Mouse (Mus musculus): ENCODE measurements around the gene Spock2. TPM values are rescaled to one million over a fixed set of nuclear protein-coding genes. Genes with fewer than 3 reads are reported as not detected.
"Not testable (repeated sequence)": the region's sequence is repeated elsewhere in the genome, so short reads cannot be mapped to it uniquely, and the experiment has no call there.

Gene Spock2
- polyA plus RNA-seq, 1 experiment = 0.11 TPM

GRCm38 (mm10) chr10:60162973-60163255, 56.9 kb downstream of the Spock2 start:
- Histone ChIP-seq H3K4me3 (ENCODE audit: insufficient read depth, low read length) (no peak overlapping the region), H3K27ac (ENCODE audit: insufficient read depth, low read depth, low read length) (no peak overlapping the region), H3K4me1 (ENCODE audit: control insufficient read depth, insufficient read depth, low read length) (no peaks in the 10 kb centered on the region)
- TF ChIP-seq CTCF (IDR thresholded peaks at IDR 0.05; ENCODE audit: low read depth, low read length) = no peak
- TF ChIP-seq POLR2A (IDR thresholded peaks at IDR 0.05; ENCODE audit: borderline replicate concordance, low read depth, low read length) = no peak

- no peak overlapping the region for H3K27ac ChIP-seq (ENCODE audit: insufficient read depth, low read depth, low read length)
- TF ChIP-seq POLR2A (IDR thresholded peaks at IDR 0.05; ENCODE audit: borderline replicate concordance, low read depth, low read length) (no peak), CTCF (IDR thresholded peaks at IDR 0.05; ENCODE audit: low read depth, low read length) (no peak)
- H3K4me1 ChIP-seq (ENCODE audit: control insufficient read depth, insufficient read depth, low read length) = 0 out of 2 replicates have a peak, but pooled peaks cover 2% of the 10 kb centered on the region
- no peak overlapping the region for H3K4me3 ChIP-seq (ENCODE audit: insufficient read depth, low read length)
Measured at GRCm38 (mm10) chr10:60164869-60165268, 58.9 kb downstream of the Spock2 start.

- H3K27ac ChIP-seq (ENCODE audit: insufficient read depth, low read depth, low read length) = no peak overlapping the region
- H3K4me3 ChIP-seq (ENCODE audit: insufficient read depth, low read length) = no peak overlapping the region
- peaks cover 2% of the 10 kb centered on the region; the same call in 1 of the 2 replicates for H3K4me1 ChIP-seq (ENCODE audit: control insufficient read depth, insufficient read depth, low read length)
- no peak for TF ChIP-seq CTCF (IDR thresholded peaks at IDR 0.05; ENCODE audit: low read depth, low read length)
Measured at GRCm38 (mm10) chr10:60166068-60166467, 60.0 kb downstream of the Spock2 start.

GRCm38 (mm10) chr10:60168306-60168705, 62.3 kb downstream of the Spock2 start:
- TF ChIP-seq CTCF (IDR thresholded peaks at IDR 0.05; ENCODE audit: low read depth, low read length) = no peak
- TF ChIP-seq POLR2A (IDR thresholded peaks at IDR 0.05; ENCODE audit: borderline replicate concordance, low read depth, low read length) = no peak
- Histone ChIP-seq H3K4me3 (ENCODE audit: insufficient read depth, low read length) (no peak overlapping the region), H3K27ac (ENCODE audit: insufficient read depth, low read depth, low read length) (no peak overlapping the region), H3K4me1 (ENCODE audit: control insufficient read depth, insufficient read depth, low read length) (peaks cover 2% of the 10 kb centered on the region; the same call in 1 of the 2 replicates)

GRCm38 (mm10) chr10:60168960-60169359, 62.9 kb downstream of the Spock2 start:
- Histone ChIP-seq H3K4me3 (ENCODE audit: insufficient read depth, low read length) (no peak overlapping the region), H3K4me1 (ENCODE audit: control insufficient read depth, insufficient read depth, low read length) (peaks cover 2% of the 10 kb centered on the region; the same call in 1 of the 2 replicates), H3K27ac (ENCODE audit: insufficient read depth, low read depth, low read length) (no peak overlapping the region)

GRCm38 (mm10) chr10:60170326-60171089, 64.5 kb downstream of the Spock2 start:
- TF ChIP-seq POLR2A (IDR thresholded peaks at IDR 0.05; ENCODE audit: borderline replicate concordance, low read depth, low read length) (no peak), CTCF (IDR thresholded peaks at IDR 0.05; ENCODE audit: low read depth, low read length) (no peak)
- H3K4me1 ChIP-seq (ENCODE audit: control insufficient read depth, insufficient read depth, low read length) = peaks cover 2% of the 10 kb centered on the region; the same call in 1 of the 2 replicates
- H3K4me3 ChIP-seq (ENCODE audit: insufficient read depth, low read length) = no peak overlapping the region
- H3K27ac ChIP-seq (ENCODE audit: insufficient read depth, low read depth, low read length) = no peak overlapping the region

More at GRCm38 (mm10) chr10:60168960-60169359, 62.9 kb downstream of the Spock2 start:
- TF ChIP-seq CTCF (IDR thresholded peaks at IDR 0.05; ENCODE audit: low read depth, low read length) = no peak

- Histone ChIP-seq H3K4me3 (ENCODE audit: insufficient read depth, low read length) (no peak overlapping the region), H3K4me1 (ENCODE audit: control insufficient read depth, insufficient read depth, low read length) (peaks cover 2% of the 10 kb centered on the region; the same call in 1 of the 2 replicates), H3K27ac (ENCODE audit: insufficient read depth, low read depth, low read length) (no peak overlapping the region)
- TF ChIP-seq POLR2A (IDR thresholded peaks at IDR 0.05; ENCODE audit: borderline replicate concordance, low read depth, low read length) = no peak
- TF ChIP-seq CTCF (IDR thresholded peaks at IDR 0.05; ENCODE audit: low read depth, low read length) = no peak
Measured at GRCm38 (mm10) chr10:60171368-60171767, 65.3 kb downstream of the Spock2 start.

GRCm38 (mm10) chr10:60172306-60172705, 66.3 kb downstream of the Spock2 start:
- TF ChIP-seq CTCF (IDR thresholded peaks at IDR 0.05; ENCODE audit: low read depth, low read length) (no peak), POLR2A (IDR thresholded peaks at IDR 0.05; ENCODE audit: borderline replicate concordance, low read depth, low read length) (no peak)
- Histone ChIP-seq H3K4me1 (ENCODE audit: control insufficient read depth, insufficient read depth, low read length) (peaks cover 2% of the 10 kb centered on the region; the same call in 1 of the 2 replicates), H3K4me3 (ENCODE audit: insufficient read depth, low read length) (no peak overlapping the region), H3K27ac (ENCODE audit: insufficient read depth, low read depth, low read length) (no peak overlapping the region)

GRCm38 (mm10) chr10:60173035-60173434, 67.0 kb downstream of the Spock2 start:
- TF ChIP-seq POLR2A (IDR thresholded peaks at IDR 0.05; ENCODE audit: borderline replicate concordance, low read depth, low read length) = no peak
- no peak for TF ChIP-seq CTCF (IDR thresholded peaks at IDR 0.05; ENCODE audit: low read depth, low read length)

GRCm38 (mm10) chr10:60174506-60174905, 68.5 kb downstream of the Spock2 start:
- H3K4me1 ChIP-seq (ENCODE audit: control insufficient read depth, insufficient read depth, low read length) = no peaks in the 10 kb centered on the region; the same call in 1 of the 2 replicates
- no peak overlapping the region for H3K4me3 ChIP-seq (ENCODE audit: insufficient read depth, low read length)
- TF ChIP-seq CTCF (IDR thresholded peaks at IDR 0.05; ENCODE audit: low read depth, low read length) = no peak
- no peak for TF ChIP-seq POLR2A (IDR thresholded peaks at IDR 0.05; ENCODE audit: borderline replicate concordance, low read depth, low read length)
- H3K27ac ChIP-seq (ENCODE audit: insufficient read depth, low read depth, low read length) = no peak overlapping the region

More at GRCm38 (mm10) chr10:60173035-60173434, 67.0 kb downstream of the Spock2 start:
- Histone ChIP-seq H3K4me3 (ENCODE audit: insufficient read depth, low read length) (no peak overlapping the region), H3K4me1 (ENCODE audit: control insufficient read depth, insufficient read depth, low read length) (peaks cover 2% of the 10 kb centered on the region; the same call in 1 of the 2 replicates), H3K27ac (ENCODE audit: insufficient read depth, low read depth, low read length) (no peak overlapping the region)

- not testable (repeated sequence) for H3K27ac ChIP-seq (ENCODE audit: insufficient read depth, low read depth, low read length); H3K4me3 ChIP-seq (ENCODE audit: insufficient read depth, low read length); H3K4me1 ChIP-seq (ENCODE audit: control insufficient read depth, insufficient read depth, low read length)
Measured at GRCm38 (mm10) chr10:60175306-60175705, 69.3 kb downstream of the Spock2 start.

All from bone marrow macrophage, adult 2 months (primary cell).